Mouse (Mus musculus): ENCODE measurements around the gene Insc.

DNA sequence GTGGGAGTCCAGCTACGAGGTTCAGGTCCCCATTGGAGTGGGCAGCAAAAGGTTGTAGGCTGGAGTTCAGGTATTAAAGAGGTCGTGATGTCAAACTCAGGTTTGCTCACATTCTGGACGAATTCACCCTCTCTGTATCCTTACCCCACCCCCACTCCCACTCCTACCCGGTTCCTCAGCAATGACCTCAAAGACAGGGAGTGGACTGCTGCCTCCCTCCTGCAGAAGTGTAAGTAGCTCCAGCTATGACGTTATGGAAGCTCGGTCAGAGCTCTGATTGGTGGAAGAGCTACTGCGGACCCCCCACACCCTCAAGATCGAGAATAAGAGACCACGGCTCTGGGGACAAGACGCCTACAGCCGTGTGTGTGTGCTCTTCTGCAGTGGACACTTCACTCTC is 25.2 kb upstream of the Insc start, which contains the start of gene Calcb:
- TF ChIP-seq POLR2A (IDR thresholded peaks at IDR 0.05; ENCODE audit: borderline replicate concordance, low read depth, low read length): no peak
- no peak for TF ChIP-seq CTCF (IDR thresholded peaks at IDR 0.05; ENCODE audit: low read depth, low read length)
